Mouse (Mus musculus): ENCODE results near the gene Crhr2.

Crhr2 gene

DNA sequence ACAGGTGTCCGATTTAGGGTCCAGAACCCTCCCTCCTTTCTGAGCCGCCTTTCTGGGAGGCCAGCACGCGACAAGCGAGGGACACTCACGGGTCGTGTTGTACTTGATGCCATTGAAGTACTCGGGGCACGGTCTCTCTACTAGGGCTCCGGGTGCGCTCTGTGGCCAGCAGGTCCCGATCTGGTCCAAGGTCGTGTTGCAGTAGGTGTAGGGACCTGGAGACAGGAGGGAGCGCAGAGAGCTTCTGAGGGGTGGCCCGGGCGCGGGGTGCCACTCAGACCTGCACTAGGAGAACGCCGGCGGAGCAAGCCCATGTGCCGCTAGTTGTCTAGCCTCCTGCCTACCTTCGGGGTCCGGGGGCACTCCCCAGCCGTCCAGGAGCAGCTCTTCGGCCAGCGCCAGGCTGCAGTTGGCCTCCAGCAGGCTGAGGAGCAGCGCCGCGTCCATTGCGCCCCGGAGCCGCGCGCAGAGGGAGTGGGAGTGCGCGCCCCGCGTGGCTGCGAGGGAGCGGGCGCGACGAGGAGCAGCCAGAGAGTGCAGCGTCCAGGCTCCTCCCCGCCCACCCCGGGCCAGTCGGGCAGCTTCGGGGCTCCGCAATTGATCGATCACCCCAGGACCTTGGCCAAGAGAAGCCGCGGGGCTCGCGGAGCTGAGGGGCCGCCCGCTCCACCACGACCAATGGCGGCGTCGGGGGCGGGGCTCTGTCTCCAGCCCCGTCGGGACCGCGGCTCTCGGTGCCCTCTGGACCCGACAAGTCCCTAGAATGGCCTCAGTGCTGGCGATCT is 15.3 kb downstream of the Crhr2 start:
- no peak for DNase-seq

DNA sequence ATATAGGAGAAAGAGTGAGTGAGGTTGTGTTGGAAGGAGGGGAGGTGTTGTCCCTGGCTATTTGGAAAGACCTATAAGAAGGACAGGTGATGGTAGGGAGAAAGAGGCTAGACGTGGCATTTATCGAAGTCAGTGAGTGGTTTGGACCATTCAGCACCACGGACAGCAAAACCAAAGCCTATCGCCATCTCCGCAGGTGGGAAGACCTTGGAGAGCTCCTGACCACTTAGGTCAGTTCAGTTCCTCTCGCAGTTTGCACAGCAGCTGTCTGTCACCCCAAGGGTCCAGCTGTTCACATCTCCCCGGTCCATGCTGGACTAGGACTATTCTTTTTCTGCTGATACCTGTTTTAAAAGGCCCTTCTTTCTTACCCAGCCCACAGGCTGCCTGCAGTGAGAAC is 24.5 kb downstream of the Crhr2 start:
- no peak for DNase-seq

DNA sequence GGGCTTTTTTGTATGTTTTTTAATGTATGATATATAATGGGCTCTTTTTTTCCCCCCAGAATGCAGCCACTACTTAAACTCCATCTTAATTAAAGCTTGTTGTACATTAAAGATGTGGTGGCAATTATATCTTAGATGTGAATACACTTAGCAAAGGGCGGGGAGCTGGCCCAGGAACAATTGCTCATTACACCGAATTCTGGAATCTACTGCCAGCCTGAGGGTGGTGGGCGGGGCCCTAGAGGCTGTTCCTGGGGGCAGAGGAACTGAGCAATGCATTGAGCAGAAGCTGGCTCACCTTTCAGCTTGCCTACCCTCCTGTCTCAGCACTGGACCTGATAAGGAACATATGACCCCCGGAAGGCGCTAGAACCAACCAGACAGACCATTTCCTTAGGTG is 34.2 kb downstream of the Crhr2 start:
- DNase-seq: no peak

DNA sequence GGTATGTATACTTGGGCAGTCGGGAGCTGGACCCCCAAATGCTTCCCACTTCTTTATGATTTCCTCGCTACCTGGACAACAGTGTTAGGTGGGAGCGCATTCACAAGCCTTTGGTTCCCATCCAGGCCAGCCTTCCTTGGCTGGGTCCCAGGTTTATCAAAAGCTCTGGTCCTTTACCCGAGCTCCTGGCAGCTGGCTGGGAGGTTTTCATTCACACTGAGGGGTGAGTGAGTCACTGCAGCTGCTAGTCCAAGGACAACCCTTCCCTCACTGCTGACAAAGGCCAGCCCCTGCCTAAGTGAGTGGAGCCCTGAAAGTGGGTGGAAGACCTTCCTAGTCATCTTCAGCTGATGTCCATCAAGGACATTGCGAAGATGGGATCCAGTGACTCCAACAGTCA is 34.8 kb downstream of the Crhr2 start:
- no peak for DNase-seq

DNA sequence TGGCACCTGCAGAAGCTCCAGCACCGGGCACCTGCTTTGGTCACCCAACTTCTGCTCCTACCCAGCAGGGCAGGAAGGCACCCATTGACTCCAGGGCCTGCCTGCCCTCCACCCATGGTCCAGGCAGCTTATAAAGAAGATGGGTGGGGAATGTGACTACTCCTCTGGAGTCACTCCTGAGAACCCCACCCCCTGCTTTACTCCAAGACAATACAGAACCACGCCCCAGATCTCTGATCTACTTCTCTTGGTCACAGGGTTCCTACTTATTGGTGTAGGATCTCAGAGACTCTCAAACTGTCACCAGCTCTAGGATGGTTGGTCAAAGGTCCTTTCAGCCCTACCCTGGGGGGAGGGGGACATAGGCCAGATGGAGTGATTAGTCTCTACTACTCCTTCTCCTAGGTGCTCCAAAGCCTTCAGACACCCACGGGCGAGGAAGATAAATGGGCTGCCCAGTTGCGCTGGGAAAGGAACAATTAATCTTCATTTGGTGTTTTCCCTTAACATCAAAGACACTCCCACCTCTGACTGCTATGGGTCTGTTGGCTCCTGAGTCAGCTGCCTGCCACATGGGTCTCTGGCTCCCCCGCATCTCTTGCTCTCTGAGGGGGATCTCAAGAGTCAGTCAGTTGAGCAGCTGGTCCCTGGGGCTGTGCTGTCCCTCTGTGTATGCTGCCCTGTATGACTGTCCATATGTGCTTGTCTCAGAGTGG is 39.2 kb downstream of the Crhr2 start:
- DNase-seq: no peak

DNA sequence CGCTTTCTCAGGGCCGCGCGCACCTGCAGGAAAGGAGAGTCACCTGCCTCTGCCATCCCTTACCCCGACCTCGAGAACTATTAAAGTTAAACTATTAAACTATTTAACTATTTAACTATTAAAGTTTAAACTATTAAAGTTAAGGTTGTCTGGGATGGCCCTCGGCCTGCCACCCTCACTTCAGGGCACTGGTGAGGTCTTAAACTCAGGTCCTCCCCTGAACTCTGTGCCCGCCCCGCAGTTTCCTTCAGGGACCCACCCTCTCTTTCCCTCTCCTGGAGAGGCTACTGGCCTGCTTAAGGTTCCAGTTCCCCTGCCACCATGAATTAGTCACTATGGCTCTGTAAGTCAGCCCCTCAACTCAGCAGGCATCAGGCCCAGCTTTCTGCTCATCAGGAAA is 41.4 kb downstream of the Crhr2 start:
- no peak for DNase-seq

DNA sequence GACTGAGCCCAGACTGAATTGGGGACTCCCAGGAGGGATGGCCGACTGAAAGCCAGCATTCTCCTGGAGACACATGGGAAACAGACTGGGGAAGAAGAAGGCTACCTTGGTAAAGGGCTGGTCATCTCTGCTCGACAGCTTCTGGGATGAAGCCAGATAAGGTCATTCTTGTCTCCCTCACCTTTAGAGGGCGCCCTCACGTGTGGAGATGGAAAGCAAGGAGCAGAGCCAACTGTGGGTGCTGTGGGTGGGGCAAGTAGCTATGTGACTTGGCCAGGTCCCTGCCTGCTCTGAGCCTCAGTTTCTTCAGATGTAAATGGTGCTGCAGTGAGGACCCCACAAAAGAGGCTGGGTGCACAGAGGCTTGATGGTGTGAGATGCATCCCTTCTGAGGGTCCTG is 42.2 kb downstream of the Crhr2 start:
- DNase-seq: no peak

DNA sequence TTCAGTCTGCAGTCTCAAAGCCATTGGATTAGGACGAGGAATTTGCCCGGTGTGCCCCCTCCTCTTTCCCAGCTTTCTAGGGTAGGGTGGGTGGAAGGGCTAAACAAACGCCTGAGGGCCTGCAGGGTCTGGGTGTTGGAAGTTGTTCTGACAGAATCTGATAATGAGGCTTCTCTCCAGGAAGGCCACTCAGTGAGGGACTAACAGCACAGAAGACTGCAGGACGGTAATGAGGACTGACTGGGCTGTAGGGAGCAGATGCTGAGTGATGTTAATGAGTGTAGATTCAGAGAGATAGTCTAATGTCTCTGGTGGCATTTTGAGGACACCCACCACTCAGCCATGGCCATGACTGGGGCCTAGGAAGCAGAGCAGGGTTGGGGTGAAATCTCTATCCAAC is 45.5 kb downstream of the Crhr2 start:
- no peak for DNase-seq

DNA sequence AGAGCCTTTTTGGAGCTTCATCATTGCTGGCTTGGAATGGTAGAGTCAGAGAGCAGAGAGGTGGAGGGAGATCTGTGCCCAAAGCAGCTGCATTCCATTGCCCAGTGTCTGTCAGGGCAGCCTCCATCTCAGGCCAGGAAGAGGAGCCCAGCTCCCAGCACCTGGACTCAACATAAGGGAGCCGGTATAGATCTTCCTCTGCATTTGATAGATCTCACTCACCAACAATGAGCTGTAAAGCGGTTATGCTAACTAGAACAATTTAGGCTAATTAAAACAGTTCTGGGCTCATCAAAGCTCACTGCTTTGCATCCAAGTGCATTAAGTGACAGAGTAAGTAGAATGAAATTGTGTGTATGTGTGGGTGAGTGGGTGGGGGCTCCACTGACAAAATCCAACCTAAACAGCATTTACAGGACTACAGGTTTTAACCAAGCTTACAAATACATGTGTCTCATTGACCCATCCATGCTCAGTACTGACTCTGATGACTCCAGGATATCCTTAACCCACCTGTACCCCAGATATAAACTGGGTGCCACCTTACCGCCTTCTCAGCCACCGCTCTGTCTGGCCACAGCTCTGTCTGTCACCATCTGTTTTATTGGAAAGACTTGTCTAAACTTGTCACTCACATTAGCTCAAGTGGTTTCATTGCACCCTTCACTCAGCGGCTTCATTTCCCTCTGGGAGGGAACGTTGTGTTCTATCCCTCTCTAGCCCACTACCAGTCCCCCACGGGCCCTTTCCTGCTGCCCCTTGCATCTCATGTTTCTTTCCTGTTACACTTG is 50.4 kb downstream of the Crhr2 start:
- no peak for DNase-seq

DNA sequence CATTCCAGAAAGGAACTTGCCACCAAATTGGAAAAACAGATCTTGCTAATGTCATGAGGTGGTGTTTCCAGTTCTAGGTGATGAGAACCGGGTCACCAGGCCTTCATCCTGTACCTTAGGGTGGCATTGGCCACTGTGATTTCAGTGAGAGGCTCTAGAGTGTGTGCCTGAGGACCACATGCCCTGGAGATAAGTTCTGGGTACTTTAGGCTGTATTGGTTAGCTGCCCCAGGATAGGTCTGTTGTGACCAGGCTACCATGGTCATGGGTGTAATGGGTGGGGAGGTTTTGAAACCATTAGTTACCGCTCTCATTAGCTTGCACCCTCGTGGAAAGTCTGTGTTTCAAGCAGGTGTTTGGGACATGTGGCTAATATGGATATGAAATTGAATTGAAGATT is 51.4 kb downstream of the Crhr2 start:
- DNase-seq: no peak

DNA sequence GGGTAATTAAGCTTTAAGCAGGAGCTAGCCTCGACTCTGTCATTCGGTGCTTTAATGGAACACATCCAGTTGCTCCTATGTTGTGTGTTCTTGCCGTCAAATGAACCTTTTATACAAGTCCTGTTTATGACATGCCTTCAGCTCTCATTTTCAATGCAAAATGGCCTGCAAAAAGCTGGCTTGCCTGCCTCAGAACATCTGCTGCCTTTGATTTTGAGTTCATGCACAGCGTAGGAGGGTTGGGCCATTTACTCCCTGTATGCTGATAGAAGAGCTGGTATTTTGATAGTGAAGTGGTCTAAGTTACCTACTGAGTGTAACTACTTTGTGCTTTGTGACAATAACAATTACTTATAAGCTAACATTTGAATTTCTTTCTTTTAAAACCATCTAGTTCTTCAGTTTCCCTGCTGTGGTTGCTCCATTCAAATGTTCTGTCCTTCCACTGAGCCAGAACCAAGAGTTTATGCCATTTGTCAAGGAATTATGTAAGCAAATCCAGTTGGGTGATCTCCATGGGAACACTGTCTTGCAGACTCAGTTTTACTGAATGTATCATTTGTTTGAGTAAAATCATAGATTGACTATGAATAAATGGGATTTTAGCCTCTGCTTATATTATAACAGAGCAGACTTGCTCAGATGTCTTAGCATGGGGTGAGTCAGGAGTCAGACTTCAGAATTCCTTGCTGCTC is 56.1 kb downstream of the Crhr2 start:
- no peak for DNase-seq

DNA sequence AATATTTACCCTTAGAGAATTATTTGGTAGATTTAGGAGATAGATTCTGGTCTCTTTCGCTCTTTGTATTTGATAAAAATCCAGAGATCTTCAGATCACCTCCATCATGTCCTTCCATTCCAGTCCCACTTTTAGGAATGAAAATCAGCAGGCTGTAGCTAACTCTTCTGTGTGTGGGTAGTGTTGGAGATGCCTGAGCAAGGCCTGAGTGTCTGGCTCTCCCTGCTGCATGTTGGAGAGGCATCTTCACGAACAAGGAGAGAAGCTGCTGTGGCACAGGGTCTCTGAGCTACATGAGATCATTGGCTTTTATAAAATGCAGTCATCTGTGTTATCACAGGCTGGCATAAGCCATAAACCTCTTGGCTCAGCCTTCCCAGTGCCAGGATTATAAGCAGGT is 66.9 kb downstream of the Crhr2 start:
- no peak for DNase-seq

DNA sequence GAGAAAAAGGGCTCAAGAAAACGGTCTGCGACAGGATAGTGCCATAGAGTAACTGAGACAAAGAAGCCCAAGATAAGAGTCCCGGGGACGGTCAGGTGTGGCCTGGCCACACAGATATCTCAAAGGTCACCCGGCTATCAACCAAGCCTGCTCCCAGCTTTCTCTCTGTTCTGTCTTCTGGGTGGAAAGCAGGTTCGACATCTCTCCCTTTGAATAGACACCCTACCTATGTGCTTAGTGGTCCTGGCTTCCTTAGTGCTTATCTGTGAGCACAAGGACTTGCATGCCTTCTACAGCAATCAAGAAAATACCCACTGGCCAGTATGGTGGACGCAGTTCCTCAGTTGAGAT is 68.4 kb downstream of the Crhr2 start:
- no peak for DNase-seq

DNA sequence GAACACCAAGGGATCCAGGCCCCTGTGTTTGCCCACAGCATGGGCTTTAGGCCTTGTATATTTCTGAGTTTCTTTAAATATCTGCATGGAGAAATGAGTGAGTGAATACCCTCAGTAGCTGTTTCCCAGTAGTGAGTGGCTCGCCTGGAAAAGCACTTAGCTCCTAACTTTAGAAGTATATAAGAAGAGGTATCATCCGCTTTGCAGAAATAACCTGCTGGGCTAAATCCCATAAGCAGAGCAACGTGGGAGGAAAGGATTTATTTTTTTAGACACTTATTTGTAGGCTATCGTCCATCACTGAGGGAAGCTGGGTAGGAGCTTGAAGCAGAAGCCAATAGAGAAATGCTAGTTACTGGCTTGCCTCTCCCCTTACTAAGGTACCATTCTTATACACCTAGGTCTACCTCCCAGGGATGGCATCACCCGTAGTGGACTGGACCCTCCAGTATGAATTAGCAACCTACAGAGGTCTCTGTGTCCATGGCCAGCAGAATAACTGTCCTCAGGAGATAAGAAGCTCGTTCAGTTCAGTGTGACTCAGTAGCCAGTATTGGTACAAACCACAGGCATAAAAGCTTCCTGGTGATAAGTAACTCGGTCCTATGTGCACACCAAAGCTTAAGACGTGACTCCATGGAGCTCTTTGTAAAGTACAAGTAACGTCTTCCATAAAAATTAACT is 68.9 kb downstream of the Crhr2 start:
- no peak for DNase-seq

DNA sequence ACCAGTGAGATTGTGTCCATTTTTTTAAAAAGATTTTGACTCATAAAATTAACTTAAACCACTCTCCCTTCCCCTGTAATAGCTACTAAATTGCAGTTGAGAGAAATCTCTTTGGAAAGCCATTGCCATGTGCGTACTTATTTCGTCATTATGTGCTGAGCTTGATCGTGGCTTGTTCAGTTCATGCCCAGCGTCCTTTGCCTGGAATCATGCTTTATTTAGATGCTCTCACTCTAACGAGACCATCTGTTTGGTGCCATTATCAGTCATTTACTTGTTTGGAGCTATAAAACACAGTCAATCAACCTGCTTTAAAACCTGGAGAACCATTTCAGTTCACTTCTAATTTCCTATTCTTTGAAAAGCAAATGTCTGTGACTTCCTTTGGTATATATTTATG is 70.6 kb downstream of the Crhr2 start:
- no peak for DNase-seq

DNA sequence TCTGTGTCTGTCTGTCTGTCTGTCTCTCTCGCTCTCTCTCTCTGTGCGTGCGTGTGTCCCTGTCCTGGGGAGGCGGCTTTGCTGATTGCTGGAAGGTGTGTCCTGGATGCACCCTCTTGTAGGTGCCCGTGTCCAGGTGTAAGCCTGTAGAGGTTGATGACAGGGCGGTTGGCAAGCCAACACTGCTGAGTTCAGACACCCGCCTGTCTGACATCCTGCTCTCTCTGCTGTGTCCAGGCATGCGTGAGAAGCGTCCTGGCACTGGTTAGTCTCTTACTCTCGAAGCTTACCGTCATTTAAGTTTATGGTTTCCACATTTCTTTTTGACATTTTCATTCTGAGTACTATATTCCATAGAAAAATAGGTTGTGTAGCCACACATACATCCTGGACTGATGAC is 71.5 kb downstream of the Crhr2 start:
- DNase-seq: peak; percentile 40 to 41

DNA sequence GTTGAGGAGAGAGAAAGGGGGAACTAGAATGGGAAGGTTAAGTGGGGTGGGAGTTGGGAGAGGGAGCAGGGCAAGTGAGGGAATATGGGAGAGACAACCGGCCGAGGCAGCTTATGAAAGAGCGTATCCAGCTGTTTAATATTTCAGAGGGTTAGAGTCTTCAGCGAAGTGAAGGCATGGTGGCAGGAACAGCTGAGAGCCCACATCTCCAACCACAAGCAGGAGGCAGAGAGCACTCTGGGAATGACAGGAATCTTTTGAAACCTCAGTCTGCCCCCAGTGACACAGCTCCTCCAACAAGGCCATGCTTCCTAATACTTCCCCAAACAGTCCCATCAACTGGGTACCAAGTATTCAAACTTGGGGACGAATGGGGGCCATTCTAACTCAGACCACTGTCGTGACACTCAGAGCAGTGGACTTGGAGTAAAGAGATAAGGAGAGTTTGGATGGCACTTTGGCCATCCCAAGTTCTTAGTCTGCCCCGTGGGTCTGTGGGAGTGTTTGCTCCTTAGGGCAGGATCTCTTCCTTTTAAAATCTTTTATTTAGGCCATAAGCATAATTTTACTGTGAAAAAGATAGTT is 72.5 kb downstream of the Crhr2 start:
- DNase-seq: no peak

DNA sequence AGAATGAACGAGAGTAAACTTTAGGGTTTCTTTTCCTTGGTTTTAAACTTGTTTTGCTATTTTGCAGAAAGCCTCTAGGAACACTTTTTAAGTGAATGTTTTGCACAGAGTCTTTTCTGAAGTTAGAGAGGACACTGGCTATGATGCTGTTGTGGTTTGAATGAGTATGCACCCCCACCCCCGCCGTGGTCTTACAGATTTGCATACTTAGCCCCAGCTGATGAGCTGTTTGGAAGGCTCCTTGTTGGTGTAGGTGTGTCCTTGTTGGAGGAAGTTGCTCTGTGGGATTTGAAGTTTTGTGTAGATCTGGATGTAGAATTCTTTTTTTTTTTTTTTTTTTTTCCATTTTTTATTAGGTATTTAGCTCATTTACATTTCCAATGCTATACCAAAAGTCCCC is 75.4 kb downstream of the Crhr2 start:
- DNase-seq: no peak

DNA sequence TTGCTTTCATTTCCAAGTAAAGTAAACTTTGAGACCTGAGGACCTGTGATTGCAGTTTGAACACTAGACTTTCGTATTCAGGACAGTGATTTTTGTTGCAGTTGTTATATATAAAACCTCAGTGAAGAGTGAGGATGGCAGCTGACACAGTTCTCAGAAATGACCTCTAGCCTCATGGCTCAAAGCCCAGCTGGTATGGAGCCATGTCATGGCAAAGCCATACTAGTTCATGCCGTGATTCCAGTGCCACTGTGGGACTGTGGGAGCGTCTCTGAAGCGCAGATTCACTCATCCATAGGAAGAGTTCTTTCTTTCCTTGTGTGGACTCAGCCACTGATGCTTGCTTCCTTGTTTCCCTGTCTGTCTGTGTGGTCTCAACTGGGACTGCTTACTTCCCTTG is 78.3 kb downstream of the Crhr2 start:
- no peak for DNase-seq

DNA sequence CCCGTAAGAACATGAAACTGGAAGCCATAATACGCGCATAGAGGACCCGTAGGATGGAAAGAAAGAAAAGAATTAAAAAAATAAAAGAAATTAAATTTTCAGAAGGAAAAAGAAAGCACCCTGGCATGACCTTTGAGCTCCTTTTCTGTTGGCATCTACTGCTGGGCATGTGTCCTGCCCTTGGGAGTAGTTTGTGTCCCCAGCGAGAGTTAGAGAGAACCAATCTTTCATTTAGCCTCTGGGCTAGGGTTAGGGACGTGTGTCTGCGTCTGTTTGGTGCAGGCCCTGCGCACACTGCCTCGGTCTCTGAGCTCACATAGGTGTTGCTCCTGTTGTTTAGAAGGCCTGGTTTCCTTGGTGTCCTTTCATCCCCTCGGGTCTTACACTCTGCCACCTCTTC is 83.6 kb downstream of the Crhr2 start:
- no peak for DNase-seq

DNA sequence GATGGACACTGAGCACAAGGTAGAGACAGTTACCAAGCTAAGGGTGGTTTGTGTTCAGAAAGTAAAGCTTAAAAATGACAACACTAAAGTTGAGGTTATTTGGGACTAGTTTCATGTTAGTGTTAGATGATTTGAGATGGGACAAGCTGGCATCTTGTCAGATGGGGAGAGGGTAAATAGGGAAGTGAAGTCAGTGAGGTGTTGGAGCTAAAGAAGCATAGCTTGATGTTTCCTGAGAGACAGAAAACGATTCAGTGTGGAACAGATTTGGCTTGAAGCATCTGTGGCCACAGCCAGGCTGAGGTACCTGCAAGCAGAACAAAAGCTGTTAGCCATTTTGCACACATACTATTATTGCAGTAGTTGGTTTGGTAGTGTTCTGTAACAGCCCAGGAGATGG is 87.5 kb downstream of the Crhr2 start:
- DNase-seq: no peak

DNA sequence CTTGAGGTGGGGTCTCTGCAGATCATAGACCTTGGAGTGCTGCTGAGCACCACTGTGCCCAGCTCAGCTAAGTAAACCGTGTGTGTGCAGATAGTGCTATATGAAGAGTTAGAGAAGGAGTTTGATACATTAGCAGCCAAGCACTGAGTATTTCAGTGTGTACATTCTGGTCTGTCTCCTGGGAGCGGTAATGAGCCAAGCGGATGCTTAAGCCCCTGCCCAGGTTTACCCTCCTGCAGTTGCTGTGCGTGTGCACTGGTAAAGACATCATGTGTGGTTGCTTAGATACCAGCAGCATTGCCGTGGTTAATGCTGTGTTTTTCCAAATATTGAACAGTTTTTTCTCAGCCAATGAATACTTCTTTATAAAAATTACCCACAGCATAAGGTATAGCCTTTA is 88.3 kb downstream of the Crhr2 start:
- no peak for DNase-seq

Measured in cerebellum, postnatal 36 days (tissue).